Mouse (Mus musculus): Measurements from ENCODE around the gene Il12a. TPM values are rescaled to one million over a fixed set of nuclear protein-coding genes. Genes with fewer than 3 reads are reported as not detected.
A peak's percentile ranks its signal among the peaks of the same experiment; 100 is the strongest.

Il12a gene
- total and polyA plus RNA-seq, 3 experiments = 3.8 to 12.3 (median 11.2) TPM

GRCm38 (mm10) chr3:68693441-68694048, 3.1 kb downstream of the Il12a start:
- peak overlapping the region; percentile 71 for H3K4me2 ChIP-seq (ENCODE audit: insufficient read depth, low read depth, poor library complexity, severe bottlenecking)
- H3K4me3 ChIP-seq (replicated peaks in 1 of 3; ENCODE audit: low read depth in 2 of 3, low read length in 2 of 3, poor library complexity in 1 of 3) = peak overlapping the region; percentile 49 to 76 (median 56)
- peaks cover under 1% of the 10 kb centered on the region for H3K9me3 ChIP-seq (replicated peaks; ENCODE audit: low read length)
- peak overlapping the region; percentile 91 for H3K27ac ChIP-seq (ENCODE audit: insufficient read depth, low read depth)
- TF ChIP-seq IRF4 (IDR thresholded peaks at IDR 0.05; ENCODE audit: low read depth, low read length) (peak; percentile 83), ELF1 (IDR thresholded peaks at IDR 0.05; ENCODE audit: low read depth, low read length) (peak; percentile 67), HCFC1 (IDR thresholded peaks at IDR 0.05; ENCODE audit: low read depth, low read length) (no peak), POLR2A (IDR thresholded peaks at IDR 0.05; ENCODE audit: low read depth, low read length) (peak; percentile 61), ETS1 (conservative IDR thresholded peaks at IDR 0.05; ENCODE audit: low read depth, low read length) (peak; percentile 90), USF1 (IDR thresholded peaks at IDR 0.05; ENCODE audit: low read depth, low read length) (no peak), POLR2AphosphoS2 (IDR thresholded peaks at IDR 0.05; ENCODE audit: low read depth, low read length) (peak; percentile 63; the same call in 1 of the 2 replicates), MXI1 (IDR thresholded peaks at IDR 0.05; ENCODE audit: low read depth, low read length) (peak; percentile 78), BHLHE40 (IDR thresholded peaks at IDR 0.05; ENCODE audit: low read depth, low read length) (peak; percentile 84), RAD21 (IDR thresholded peaks at IDR 0.05; ENCODE audit: low read depth, low read length) (no peak; the same call in none of the 2 replicates), CTCF (conservative IDR thresholded peaks at IDR 0.05 in 1 of 2, IDR thresholded peaks at IDR 0.05 in 1 of 2; ENCODE audit: low read depth in 2 of 2, low read length in 2 of 2) (peak in 1 of 2 experiments; percentile 39; a peak in 1 of 4 replicates), NRF1 (IDR thresholded peaks at IDR 0.05; ENCODE audit: low read depth, low read length) (no peak), NELFE (IDR thresholded peaks at IDR 0.05; ENCODE audit: low read depth, low read length) (peak; percentile 68), JUN (IDR thresholded peaks at IDR 0.05; ENCODE audit: insufficient read depth, low read depth, low read length) (peak; percentile 3; the same call in 1 of the 2 replicates), ZNF384 (IDR thresholded peaks at IDR 0.05; ENCODE audit: low read depth, low read length) (peak; percentile 90), EP300 (IDR thresholded peaks at IDR 0.05; ENCODE audit: low read length) (peak; percentile 79), MAX (IDR thresholded peaks at IDR 0.05; ENCODE audit: low read length) (no peak; the same call in 1 of the 2 replicates), CHD1 (IDR thresholded peaks at IDR 0.05; ENCODE audit: low read depth, low read length) (no peak), ZMIZ1 (IDR thresholded peaks at IDR 0.05; ENCODE audit: low read depth, low read length) (peak; percentile 35; the same call in 1 of the 2 replicates), ZC3H11A (IDR thresholded peaks at IDR 0.05; ENCODE audit: low read depth, low read length) (no peak), CHD2 (IDR thresholded peaks at IDR 0.05; ENCODE audit: low read length) (peak; percentile 60; the same call in 1 of the 2 replicates), USF2 (conservative IDR thresholded peaks at IDR 0.05; ENCODE audit: low read depth, low read length) (no peak), GABPA (IDR thresholded peaks at IDR 0.05; ENCODE audit: insufficient replicate concordance, low read depth, low read length) (no peak), JUND (conservative IDR thresholded peaks at IDR 0.05; ENCODE audit: low read depth, low read length) (peak; percentile 53; the same call in 1 of the 2 replicates), MEF2A (IDR thresholded peaks at IDR 0.05; ENCODE audit: borderline replicate concordance, low read depth, low read length) (peak; percentile 64), UBTF (IDR thresholded peaks at IDR 0.05; ENCODE audit: low read depth, low read length) (no peak), MAZ (IDR thresholded peaks at IDR 0.05; ENCODE audit: low read depth, low read length) (no peak), TCF12 (IDR thresholded peaks at IDR 0.05; ENCODE audit: low read depth, low read length) (peak; percentile 82; the same call in 1 of the 2 replicates), TBP (conservative IDR thresholded peaks at IDR 0.05; ENCODE audit: low read depth, low read length) (peak; percentile 26; the same call in 1 of the 2 replicates), ZKSCAN1 (IDR thresholded peaks at IDR 0.05; ENCODE audit: borderline replicate concordance, low read depth, low read length) (no peak), MYC (IDR thresholded peaks at IDR 0.05; ENCODE audit: low read depth, low read length) (peak; percentile 74), E2F4 (IDR thresholded peaks at IDR 0.05; ENCODE audit: insufficient replicate concordance, low read depth, low read length) (no peak), PAX5 (IDR thresholded peaks at IDR 0.05; ENCODE audit: low read length) (no peak), SIN3A (IDR thresholded peaks at IDR 0.05; ENCODE audit: low read length) (peak; percentile 81), RCOR1 (conservative IDR thresholded peaks at IDR 0.05; ENCODE audit: low read depth, low read length) (peak; percentile 74), KAT2A (IDR thresholded peaks at IDR 0.05; ENCODE audit: insufficient replicate concordance, low read length) (0 out of 2 replicates have a peak, but pooled peaks have one; percentile 62), MAFK (IDR thresholded peaks at IDR 0.05; ENCODE audit: insufficient replicate concordance, low read length) (peak; percentile 54; the same call in 1 of the 2 replicates), SMC3 (IDR thresholded peaks at IDR 0.05; ENCODE audit: low read depth, low read length) (peak; percentile 29)
- H3K27me3 ChIP-seq (replicated peaks) = no peaks in the 10 kb centered on the region
- in situ Hi-C loops (cut with MboI; ENCODE audit: low pct_ligation_motif_present, low pct_unique_long_range_greater_than_20kb, low sequenced_read_pairs) = loop anchor here (5.0 kb wide), 1 partner anchor 41 kb away; no protein-coding TSS in a partner anchor
- no peaks in the 10 kb centered on the region for H3K79me2 ChIP-seq (replicated peaks; ENCODE audit: control insufficient read depth, extremely low read depth, insufficient read depth, poor library complexity, severe bottlenecking)
- peak; percentile 84 for DNase-seq (ENCODE audit: extremely low read depth)
- H3K36me3 ChIP-seq (replicated peaks in 1 of 2; ENCODE audit: control insufficient read depth in 1 of 2, insufficient read depth in 1 of 2, low read length in 1 of 2) = peaks cover 26 to 31% of the 10 kb centered on the region in 2 experiments
- H3K4me1 ChIP-seq (ENCODE audit: control insufficient read depth in 1 of 2, insufficient read depth in 2 of 2) = peaks cover 11 to 60% of the 10 kb centered on the region in 2 experiments
- dilution Hi-C loops (cut with MboI; ENCODE audit: extremely low pct_ligation_motif_present, extremely low pct_unique_long_range_greater_than_20kb, low sequenced_read_pairs) = no loop called here
- peak overlapping the region; percentile 66 for H3K9ac ChIP-seq (ENCODE audit: insufficient read depth, low read depth)

Measured in CH12.LX (cell line).